Mouse (Mus musculus) lung, postnatal 4 days (tissue): Measurements from ENCODE around the gene Tap1.
A peak's percentile ranks its signal among the peaks of the same experiment; 100 is the strongest.

Source experiments
- DNase-seq, 2 experiments: peaks; one replicate each; pipeline ENCODE4 v3.0.0; 2021

Gene Tap1

GRCm38 (mm10) chr17:34237741-34238140 lies 50.4 kb downstream of the Tap1 start:
- DNase-seq = no peak

GRCm38 (mm10) chr17:34238706-34239105 lies 51.4 kb downstream of the Tap1 start, which contains the start of gene H2-Ob:
TSS of gene H2-Ob (plus strand) at chr17:34238903.
- DNase-seq = peak in 1 of 2 experiments; percentile 62

GRCm38 (mm10) chr17:34239601-34240041 lies 52.3 kb downstream of the Tap1 start:
- DNase-seq = no peak

DNA sequence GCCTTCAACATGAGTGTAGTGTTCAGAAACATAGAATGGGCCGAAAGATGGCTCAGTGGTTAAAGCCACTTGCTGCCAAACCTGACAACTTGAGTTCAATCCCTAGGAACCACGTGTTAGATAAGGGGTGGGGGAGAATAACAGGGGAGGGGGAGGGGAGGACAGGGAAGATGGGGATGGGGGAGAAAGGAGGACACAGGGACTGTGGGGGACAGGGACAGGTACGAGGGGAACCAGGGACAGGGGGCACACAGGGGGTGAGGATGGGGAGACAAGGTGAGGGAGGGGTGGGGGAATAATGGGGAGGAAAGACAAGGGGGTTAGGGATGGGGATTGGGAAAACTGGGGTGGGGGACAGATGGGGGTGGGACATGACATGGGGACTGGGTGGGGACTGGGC lies 53.0 kb downstream of the Tap1 start:
- DNase-seq = no peak

DNA sequence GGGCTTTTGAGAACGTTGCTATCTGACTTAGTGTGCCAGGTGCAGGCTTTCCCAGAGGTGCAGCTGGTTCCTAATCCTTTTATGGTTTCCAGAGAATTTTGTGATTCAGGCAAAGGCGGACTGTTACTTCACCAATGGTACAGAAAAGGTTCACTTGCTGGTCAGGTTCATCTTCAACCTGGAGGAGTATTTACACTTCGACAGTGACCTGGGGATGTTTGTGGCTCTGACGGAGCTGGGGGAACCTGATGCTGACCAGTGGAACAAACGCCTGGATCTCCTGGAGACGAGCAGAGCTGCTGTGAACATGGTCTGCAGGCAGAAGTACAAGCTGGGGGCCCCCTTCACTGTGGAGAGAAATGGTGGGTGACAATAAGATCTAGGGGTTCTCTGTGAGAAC lies 53.6 kb downstream of the Tap1 start:
- DNase-seq = no peak

DNA sequence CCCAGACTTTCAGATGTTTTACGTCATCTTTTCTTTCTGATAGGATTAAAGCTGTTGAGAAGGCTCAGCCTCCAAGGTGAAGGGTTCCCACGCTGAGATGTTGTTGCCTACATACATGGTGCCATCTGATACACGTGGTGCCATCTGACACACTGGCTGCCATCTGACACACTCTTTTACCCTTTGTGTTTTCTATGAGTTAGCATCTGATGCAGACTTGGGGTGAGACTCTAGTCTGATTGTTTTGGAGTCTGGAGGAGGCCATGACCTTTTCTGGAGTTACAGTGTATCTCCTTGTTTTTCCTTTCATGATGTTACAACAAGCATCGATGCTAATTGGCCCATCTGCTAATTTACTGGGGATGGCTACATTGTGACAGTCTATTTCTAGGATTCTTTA lies 57.3 kb downstream of the Tap1 start:
- no peak for DNase-seq
